Mouse (Mus musculus) adrenal gland, adult 18-20 months (tissue): Measurements from ENCODE around the gene Galnt18. TPM values are rescaled to one million over a fixed set of nuclear protein-coding genes. Genes with fewer than 3 reads are reported as not detected.
A peak's percentile ranks its signal among the peaks of the same experiment; 100 is the strongest.

Experiments used
- DNase-seq, 2 experiments: peaks; one replicate each; pipeline ENCODE4 v3.0.0; 2021 to 2022; ENCODE audit warnings: low spot score in 2 of 2
- microRNA-seq, 2 experiments: library from miRNA; unstranded; fragments of <30 nt; microRNA quantifications; one replicate each; pipeline ENCODE4 v1.2.0; 2021; ENCODE audit warnings: borderline number of aligned reads in 2 of 2
- total RNA-seq, 2 experiments: library from RNA; stranded (reverse); gene quantifications; 1 replicate in 1 of 2; 2 replicates in 1 of 2; pipeline ENCODE4 v1.2.3; 2021

The Galnt18 gene
- total RNA-seq, 2 experiments from 2014 or later = 13.2 to 16.8 TPM

GRCm38 (mm10) chr7:111492242-111492949 lies 287.4 kb downstream of the Galnt18 start:
- DNase-seq = peak in 1 of 2 experiments; percentile 14

- no peak for DNase-seq
Measured at GRCm38 (mm10) chr7:111491566-111491965, 288.2 kb downstream of the Galnt18 start.

- DNase-seq = no peak
Measured at GRCm38 (mm10) chr7:111486811-111487333, 292.9 kb downstream of the Galnt18 start.

DNA sequence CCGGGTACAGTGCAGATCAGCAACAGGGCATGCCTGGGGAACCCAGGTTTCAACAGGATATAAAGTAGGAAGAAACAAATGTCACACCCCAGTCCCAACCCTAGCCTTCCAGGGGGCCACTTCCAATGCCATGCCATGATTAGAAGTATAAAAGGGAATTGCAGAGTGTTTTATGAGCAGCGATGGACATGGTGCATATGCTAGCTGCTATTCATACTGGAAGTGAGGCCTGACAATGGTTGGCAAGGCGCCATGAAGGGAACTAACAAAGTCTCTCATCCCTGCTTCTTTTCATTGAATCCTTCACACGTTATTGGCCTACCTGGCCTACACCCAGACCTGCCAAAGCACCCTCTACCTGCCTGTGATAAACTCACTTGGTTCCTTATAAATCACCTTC lies 295.9 kb downstream of the Galnt18 start:
- no peak for DNase-seq

DNA sequence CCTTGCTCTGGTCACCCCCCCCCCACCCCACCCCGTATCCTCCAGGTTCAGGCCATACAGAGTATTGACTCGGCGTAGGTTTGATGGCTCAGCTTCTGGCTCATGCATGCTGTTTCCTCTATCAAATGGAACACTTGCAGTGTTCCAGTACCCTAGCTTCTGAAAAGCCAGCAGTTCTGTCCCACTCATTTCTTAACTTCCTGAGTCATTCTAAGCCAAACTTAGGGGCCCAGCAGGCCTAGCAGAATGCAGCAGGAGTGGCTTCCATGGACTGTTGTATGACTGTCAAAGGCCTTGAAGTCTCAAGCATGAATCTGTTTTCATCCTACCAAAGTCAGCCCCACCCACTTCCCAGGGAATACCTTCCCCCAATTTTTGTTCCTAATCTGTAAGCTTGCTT lies 296.5 kb downstream of the Galnt18 start:
- no peak for DNase-seq

DNA sequence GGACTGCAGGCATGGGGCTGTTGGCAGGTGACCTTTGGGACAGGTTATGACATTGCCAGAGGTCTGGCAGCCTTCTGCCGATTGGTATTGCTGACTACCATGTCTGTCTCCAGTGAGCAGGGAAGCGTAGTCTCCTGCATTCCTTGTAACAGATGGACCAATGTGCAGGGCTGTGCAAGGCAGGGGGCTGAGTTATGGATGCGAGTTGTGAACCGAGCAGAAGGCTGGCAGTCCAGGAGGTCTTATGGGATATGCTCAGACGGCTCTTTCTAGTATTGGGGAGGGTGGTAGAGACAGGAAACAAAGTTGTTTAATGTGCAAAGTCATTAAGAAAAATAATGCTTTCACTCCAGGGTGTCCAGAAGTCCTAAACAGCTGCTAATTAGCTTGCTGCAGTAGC lies 312.1 kb downstream of the Galnt18 start:
- DNase-seq = no peak

GRCm38 (mm10) chr7:111466720-111467119 lies 313.1 kb downstream of the Galnt18 start:
- no peak for DNase-seq

DNA sequence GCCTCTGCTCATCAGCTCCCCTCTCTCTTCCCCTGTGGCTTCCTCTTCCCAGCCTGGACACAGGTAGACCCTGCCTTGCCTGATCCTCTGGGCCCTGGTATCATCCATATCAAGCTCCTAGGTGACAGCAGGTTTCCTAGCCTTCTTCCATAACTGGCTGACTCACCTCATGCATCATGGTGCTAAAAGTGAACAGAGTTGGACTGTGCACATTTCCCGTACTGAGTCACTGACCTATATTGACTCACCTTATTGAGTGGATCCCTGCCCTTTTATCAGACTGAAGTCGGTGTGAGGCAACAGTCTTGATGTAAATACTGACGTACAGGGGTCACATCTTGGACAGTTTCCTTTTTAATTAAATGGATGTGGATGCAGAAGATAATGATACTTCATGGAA lies 313.7 kb downstream of the Galnt18 start:
- no peak for DNase-seq

DNA sequence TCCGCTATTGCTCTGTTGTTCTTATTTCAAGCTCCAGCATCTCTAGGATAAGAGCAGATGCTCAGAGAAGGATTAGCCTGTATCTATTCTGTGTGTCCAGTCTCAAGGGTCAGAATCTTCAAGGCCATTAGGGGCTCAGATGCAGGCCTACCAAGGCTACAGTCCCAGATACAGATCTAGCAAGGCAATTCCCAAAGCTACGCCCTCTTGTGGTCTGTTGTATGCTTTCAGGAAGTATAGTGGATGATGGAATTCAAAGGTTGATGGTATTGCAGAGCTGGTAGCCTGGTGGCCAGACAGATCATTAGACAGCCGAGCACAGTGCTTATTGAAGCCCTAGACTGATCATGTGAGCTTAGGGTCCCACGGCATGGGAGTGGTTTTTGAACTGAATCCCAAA lies 320.1 kb downstream of the Galnt18 start:
- DNase-seq = no peak

DNA sequence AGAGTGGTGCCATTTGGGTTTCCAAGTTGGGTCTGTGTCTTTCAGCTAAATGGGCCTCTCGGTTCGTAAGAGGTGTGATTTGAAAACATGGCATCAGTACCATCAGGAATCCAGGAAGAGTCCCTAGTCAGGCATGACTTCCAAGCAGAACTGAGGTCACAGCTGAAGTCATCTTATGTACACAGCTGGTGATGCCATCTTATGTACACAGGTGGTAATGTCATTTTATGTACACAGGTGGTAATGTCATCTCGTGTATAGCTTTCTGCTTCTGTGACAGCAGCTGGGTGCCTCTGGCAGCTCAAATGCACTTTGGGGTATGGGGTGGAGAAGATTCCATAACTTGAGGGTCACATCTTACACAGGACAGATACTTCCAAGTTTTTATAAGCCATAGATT lies 323.8 kb downstream of the Galnt18 start:
- no peak for DNase-seq

DNA sequence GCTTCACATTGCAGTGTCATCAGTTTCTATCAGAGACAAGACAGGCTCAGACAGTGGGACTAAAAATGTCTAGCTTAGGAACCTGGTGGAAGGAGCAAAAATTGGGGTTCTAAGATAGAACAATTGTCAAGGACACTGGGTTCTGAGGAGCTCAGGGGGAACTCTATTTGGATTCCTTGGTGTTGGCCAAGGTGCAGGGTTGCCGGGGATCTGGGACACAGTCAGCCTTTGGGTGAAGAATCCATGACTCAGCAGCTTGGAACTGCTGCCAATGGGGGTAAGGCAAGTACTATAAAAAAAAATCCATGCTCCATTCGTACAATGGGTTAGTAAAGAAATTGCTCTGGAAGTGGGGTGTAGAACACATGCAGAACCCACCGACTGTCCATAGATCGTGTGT lies 324.2 kb downstream of the Galnt18 start:
- DNase-seq = no peak

GRCm38 (mm10) chr7:111452000-111452399 lies 327.8 kb downstream of the Galnt18 start:
- no peak for DNase-seq

GRCm38 (mm10) chr7:111450286-111451095 lies 329.3 kb downstream of the Galnt18 start:
- no peak for DNase-seq

- no peak for DNase-seq
Measured at GRCm38 (mm10) chr7:111433173-111433572, 346.6 kb downstream of the Galnt18 start.

GRCm38 (mm10) chr7:111427392-111427791 lies 352.4 kb downstream of the Galnt18 start:
- no peak for DNase-seq

Small RNA genes lying within 50 kb of the gene (microRNA-seq; reads per million reads assigned to microRNA genes)
- gene Gm25787 = 0 reads per million in 2 experiments

Other genes with a start within 250 kb of the Galnt18 start
- 10 to 100 TPM; 62.1 to 66.6 TPM for gene Usp47, start 243.5 kb upstream of the Galnt18 start, total RNA-seq